Mouse (Mus musculus) forebrain, postnatal 0 days (tissue): Measurements from ENCODE around the gene G3bp1. TPM values are rescaled to one million over a fixed set of nuclear protein-coding genes. Genes with fewer than 3 reads are reported as not detected.

ENCODE experiments used
- ATAC-seq: fragments of 200-750 bp; cut with Nextera tagmentation; 2 replicates; pipeline ENCODE4 v1.8.0; 2017; ENCODE audit warnings: mild to moderate bottlenecking, moderate library complexity
- DNase-seq: peaks from one replicate; pipeline ENCODE4 v3.0.0-alpha.2; 2015
- H3K27ac ChIP-seq: fragments of 300-500 bp; sonication (generic); 2 replicates; pipeline ENCODE4 v1.5.1; 2014; ENCODE audit warnings: low read depth, mild to moderate bottlenecking, antibody characterized with exemption, low read length, moderate library complexity, mixed read lengths
- H3K27me3 ChIP-seq: fragments of 300-500 bp; sonication (generic); 2 replicates; pipeline ENCODE4 v1.6.1; 2014; ENCODE audit warnings: mild to moderate bottlenecking, low read length, mixed read lengths; ENCODE audit not compliant: insufficient read depth
- H3K36me3 ChIP-seq: fragments of 300-500 bp; sonication (generic); 2 replicates; pipeline ENCODE4 v1.6.1; 2014; ENCODE audit warnings: mild to moderate bottlenecking, moderate library complexity; ENCODE audit not compliant: insufficient read depth
- H3K4me1 ChIP-seq: fragments of 300-500 bp; sonication (generic); 2 replicates; pipeline ENCODE4 v1.6.1; 2014; ENCODE audit warnings: antibody characterized with exemption; ENCODE audit not compliant: insufficient read depth
- H3K4me2 ChIP-seq: fragments of 300-500 bp; sonication (generic); 2 replicates; pipeline ENCODE4 v1.6.1; 2014; ENCODE audit warnings: low read depth, mild to moderate bottlenecking, moderate library complexity
- H3K4me3 ChIP-seq: fragments of 300-500 bp; sonication (generic); 2 replicates; pipeline ENCODE4 v1.5.1; 2014; ENCODE audit warnings: low read depth, low read length, mixed read lengths
- H3K9ac ChIP-seq: fragments of 300-500 bp; sonication (generic); 2 replicates; pipeline ENCODE4 v1.6.1; 2014; ENCODE audit warnings: mild to moderate bottlenecking
- H3K9me3 ChIP-seq: fragments of 300-500 bp; sonication (generic); 2 replicates; pipeline ENCODE4 v1.6.1; 2016; ENCODE audit warnings: low read length
- CTCF ChIP-seq: sonication (generic); IDR thresholded peaks from 2 replicates; pipeline ENCODE4 v1.5.1; 2016; ENCODE audit warnings: antibody characterized with exemption, control low read depth, low read depth
- WGBS: fragments of 180-500 bp; shearing (Covaris S2); extraction: QIAGEN DNeasy Blood & Tissue Kit; methylation state at CpG from one replicate; pipeline ENCODE4 v1.1.7; 2014; 5-methylcytosine and 5-hydroxymethylcytosine counted together
- polyA plus RNA-seq: library from polyadenylated mRNA; unstranded; fragments of >200 nt; fragmentation: Nextera tagmentation; extraction: Ambion mirVana; gene quantifications from 2 replicates; pipeline ENCODE4 v1.2.1, GENCODE M21; 2015
- total RNA-seq: library from RNA; depleted of rRNA; stranded (reverse); fragments of >200 nt; gene quantifications from 2 replicates; pipeline ENCODE4 v1.2.3, GENCODE M21; 2014

The G3bp1 gene
- total and polyA plus RNA-seq, 2 experiments from 2014 or later: 81.0 to 85.0 TPM

- Histone ChIP-seq H3K4me1 (peaks cover 13% of the 10 kb centered on the region), H3K27ac (no peak overlapping the region), H3K4me3 (no peak overlapping the region), H3K27me3 (no peaks in the 10 kb centered on the region), H3K9ac (no peak overlapping the region), H3K4me2 (no peak overlapping the region), H3K9me3 (no peaks in the 10 kb centered on the region), H3K36me3 (no peaks in the 10 kb centered on the region; the same call in 1 of the 2 replicates)
- WGBS: 78% methylated on average over 3 of the region's 3 CpGs
- ATAC-seq (no peak), DNase-seq (no peak)
- no peak for TF ChIP-seq CTCF
Observed at GRCm38 (mm10) chr11:55473219-55473618, 3.7 kb downstream of the G3bp1 start.

- peaks cover 52% of the 10 kb centered on the region for H3K36me3 ChIP-seq
- ATAC-seq: no peak
- TF ChIP-seq CTCF: no peak
- H3K4me2 ChIP-seq: no peak overlapping the region
- H3K27ac ChIP-seq: no peak overlapping the region
- H3K9ac ChIP-seq: no peak overlapping the region
- H3K4me3 ChIP-seq: no peak overlapping the region
- no peak for DNase-seq
- 97% methylated on average over 7 of the region's 7 CpGs for WGBS
- no peaks in the 10 kb centered on the region for H3K4me1 ChIP-seq
- no peaks in the 10 kb centered on the region for H3K9me3 ChIP-seq
- H3K27me3 ChIP-seq: no peaks in the 10 kb centered on the region
Observed at GRCm38 (mm10) chr11:55485443-55485842, 16.0 kb downstream of the G3bp1 start.

- Histone ChIP-seq H3K9me3 (no peaks in the 10 kb centered on the region), H3K9ac (no peak overlapping the region), H3K4me2 (no peak overlapping the region), H3K36me3 (peaks cover 79% of the 10 kb centered on the region), H3K27ac (no peak overlapping the region), H3K4me1 (no peaks in the 10 kb centered on the region), H3K27me3 (no peaks in the 10 kb centered on the region), H3K4me3 (no peak overlapping the region)
- DNase-seq (no peak), ATAC-seq (no peak)
- no peak for TF ChIP-seq CTCF
- WGBS: 86% methylated on average over 6 of the region's 6 CpGs
Observed at GRCm38 (mm10) chr11:55496158-55496557, 26.7 kb downstream of the G3bp1 start.

- no peaks in the 10 kb centered on the region for H3K27me3 ChIP-seq
- H3K4me3 ChIP-seq: no peak overlapping the region
- H3K4me1 ChIP-seq: no peaks in the 10 kb centered on the region
- no peak overlapping the region for H3K9ac ChIP-seq
- TF ChIP-seq CTCF: peak; percentile 84
- WGBS: 65% methylated on average over 5 of the region's 5 CpGs
- peaks cover 75% of the 10 kb centered on the region for H3K36me3 ChIP-seq
- ATAC-seq: peak; percentile 68
- H3K27ac ChIP-seq: no peak overlapping the region
- DNase-seq: peak; percentile 61
- H3K4me2 ChIP-seq: no peak overlapping the region
- no peaks in the 10 kb centered on the region for H3K9me3 ChIP-seq
Observed at GRCm38 (mm10) chr11:55497885-55498284, 28.4 kb downstream of the G3bp1 start.

- 79% methylated on average over 8 of the region's 8 CpGs for WGBS
- H3K4me2 ChIP-seq: no peak overlapping the region
- no peaks in the 10 kb centered on the region for H3K4me1 ChIP-seq
- H3K27ac ChIP-seq: no peak overlapping the region
- no peaks in the 10 kb centered on the region for H3K27me3 ChIP-seq
- no peak for TF ChIP-seq CTCF
- no peak overlapping the region for H3K9ac ChIP-seq
- no peaks in the 10 kb centered on the region for H3K9me3 ChIP-seq
- ATAC-seq (peak; percentile 19; the same call in 1 of the 2 replicates), DNase-seq (no peak)
- H3K36me3 ChIP-seq: peaks cover 42% of the 10 kb centered on the region
- H3K4me3 ChIP-seq: no peak overlapping the region
Observed at GRCm38 (mm10) chr11:55501955-55502531, 32.6 kb downstream of the G3bp1 start.

- no peak overlapping the region for H3K9ac ChIP-seq
- no peaks in the 10 kb centered on the region for H3K27me3 ChIP-seq
- TF ChIP-seq CTCF: no peak
- 80% methylated on average over 5 of the region's 5 CpGs for WGBS
- H3K36me3 ChIP-seq: peaks cover 33% of the 10 kb centered on the region
- DNase-seq (no peak), ATAC-seq (no peak)
- H3K27ac ChIP-seq: no peak overlapping the region
- H3K4me3 ChIP-seq: no peak overlapping the region
- H3K4me1 ChIP-seq: no peaks in the 10 kb centered on the region
- no peaks in the 10 kb centered on the region for H3K9me3 ChIP-seq
- H3K4me2 ChIP-seq: no peak overlapping the region
Observed at GRCm38 (mm10) chr11:55502886-55503285, 33.4 kb downstream of the G3bp1 start.

GRCm38 (mm10) chr11:55505485-55505884 is 36.0 kb downstream of the G3bp1 start:
- ATAC-seq: no peak
- Histone ChIP-seq H3K36me3 (peaks cover 17% of the 10 kb centered on the region), H3K27me3 (no peaks in the 10 kb centered on the region), H3K4me3 (no peak overlapping the region), H3K4me2 (no peak overlapping the region), H3K4me1 (no peaks in the 10 kb centered on the region), H3K9me3 (no peaks in the 10 kb centered on the region), H3K27ac (no peak overlapping the region), H3K9ac (no peak overlapping the region)
- no peak for TF ChIP-seq CTCF
- 89% methylated on average over 3 of the region's 3 CpGs for WGBS
- no peak for DNase-seq
